Mouse (Mus musculus) cerebellum, postnatal 36 days (tissue): ENCODE data around the gene Clstn1.
A peak's percentile ranks its signal among the peaks of the same experiment; 100 is the strongest.

ENCODE experiments used
- DNase-seq, 2 experiments: peaks; one replicate each; pipeline ENCODE4 v3.0.0; 2021 to 2022; ENCODE audit warnings: mixed read lengths in 2 of 2

The Clstn1 gene

DNA sequence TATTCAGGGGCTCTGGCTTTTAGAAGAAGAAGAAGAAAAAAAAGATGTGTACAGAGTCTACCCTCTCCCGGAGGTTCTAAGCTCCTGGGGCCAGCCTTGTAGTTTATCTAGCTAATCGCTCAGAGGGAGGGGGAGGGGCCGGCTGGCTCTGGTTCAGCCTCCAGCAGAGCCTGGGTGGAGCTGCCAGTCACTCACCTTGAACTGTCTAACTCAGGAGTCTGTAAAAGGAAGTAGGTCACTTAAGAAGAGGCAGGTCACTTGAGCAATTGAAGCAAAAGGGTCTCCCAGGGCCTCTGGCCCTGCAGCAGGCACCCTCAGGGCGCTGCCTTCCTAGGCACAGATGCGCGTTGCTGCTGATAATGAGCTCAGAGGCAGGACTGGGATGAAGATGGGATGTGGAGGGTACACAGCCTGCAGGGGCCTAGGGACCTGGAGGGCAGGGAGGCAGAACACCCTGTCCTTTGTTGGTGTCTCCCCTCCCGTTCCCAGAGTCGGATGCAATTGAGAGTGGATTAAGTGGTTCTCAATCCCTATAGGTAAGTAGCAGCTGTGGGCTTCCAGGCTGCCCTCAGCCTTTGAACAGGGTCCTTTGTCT lies 18.7 kb upstream of the Clstn1 start:
- DNase-seq: no peak

DNA sequence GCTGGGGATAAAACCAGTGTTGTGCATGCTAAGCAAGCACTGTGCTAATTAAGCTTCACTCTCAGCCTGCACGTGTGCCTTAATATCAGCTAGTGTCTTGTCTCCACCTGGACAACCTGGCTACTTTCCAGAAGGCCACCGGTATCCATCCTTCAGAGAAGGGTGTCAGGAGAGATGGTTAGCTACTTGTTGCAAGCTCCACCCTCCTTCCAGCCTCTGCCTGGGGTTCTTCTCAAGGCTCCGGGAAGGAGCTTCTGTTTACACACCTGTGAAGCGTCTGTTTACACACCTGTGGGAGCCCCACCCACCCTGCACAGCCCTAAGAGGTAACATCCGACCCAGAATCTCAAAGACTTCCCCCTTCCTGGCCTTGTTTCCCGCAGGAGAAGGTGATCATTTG lies 17.6 kb upstream of the Clstn1 start:
- DNase-seq: no peak

DNA sequence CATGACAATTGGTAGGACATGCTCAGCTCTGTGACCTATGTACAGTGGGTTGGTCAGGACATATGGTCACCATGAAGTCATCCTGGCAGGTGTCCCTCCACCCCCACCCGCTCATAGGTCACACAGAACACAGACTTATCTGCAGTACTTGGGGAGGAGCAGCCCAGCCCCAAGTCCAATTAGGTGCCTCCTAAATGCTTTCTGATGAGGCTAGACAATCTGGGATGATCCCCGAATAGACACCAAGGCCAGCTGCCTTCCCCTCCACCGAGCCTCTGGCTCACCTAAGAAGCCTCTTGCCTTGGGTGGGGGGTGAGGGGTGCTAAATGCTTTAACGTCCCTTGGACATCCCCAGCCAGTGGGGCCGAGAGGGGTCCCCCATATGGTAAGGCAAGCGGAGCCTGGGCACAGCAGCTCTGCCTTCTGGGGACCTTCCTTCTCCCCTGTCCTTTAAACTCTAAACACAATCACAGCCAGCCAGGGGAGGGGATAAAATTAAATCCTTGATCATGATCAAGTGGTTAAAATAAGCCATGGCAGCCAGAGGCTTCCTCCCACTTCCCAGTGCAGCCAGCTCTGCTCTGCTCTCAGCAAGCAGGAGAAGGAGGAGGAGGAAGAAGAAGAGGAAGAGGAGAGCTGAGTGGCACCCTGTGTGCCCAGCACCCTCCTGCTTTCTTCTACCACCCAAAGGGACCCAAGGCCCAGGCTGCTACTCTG lies 16.3 kb upstream of the Clstn1 start:
- DNase-seq: no peak

DNA sequence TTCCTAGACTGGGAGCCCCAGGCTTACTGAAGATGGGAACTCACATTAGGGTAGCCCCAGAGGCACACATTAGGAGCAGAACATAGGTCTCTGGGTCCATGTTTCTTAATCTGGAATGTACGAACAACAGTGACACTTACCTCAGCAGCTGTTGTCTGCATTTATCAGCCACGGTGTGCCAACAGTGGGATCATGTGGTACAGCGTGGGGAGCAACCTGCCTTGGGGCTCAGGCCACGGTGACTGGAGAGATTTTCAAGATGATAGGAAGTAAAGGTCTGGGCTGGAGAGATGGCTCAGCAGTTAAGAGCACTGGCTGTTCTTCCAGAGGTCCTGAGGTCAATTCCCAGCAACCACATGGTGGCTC lies 15.8 kb upstream of the Clstn1 start:
- no peak for DNase-seq

DNA sequence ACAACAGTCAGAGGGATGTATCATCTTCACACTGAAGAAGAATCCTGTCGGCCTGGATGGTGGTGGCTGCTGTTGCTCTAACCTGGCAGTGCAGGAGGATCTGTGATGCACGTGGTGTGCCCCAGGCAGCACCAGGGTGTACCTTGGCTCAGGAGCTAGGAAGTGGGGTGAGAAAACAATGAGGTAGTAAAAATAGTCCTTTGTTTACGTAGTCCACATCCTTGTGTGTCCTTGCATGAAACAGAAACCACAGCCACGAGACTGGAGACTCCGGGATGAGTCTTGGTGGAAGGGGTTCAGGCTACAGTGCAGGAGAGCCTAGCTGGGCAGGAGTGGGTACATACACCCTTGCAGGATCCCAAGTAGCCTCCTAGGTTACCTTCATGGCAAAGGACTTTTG lies 15.1 kb upstream of the Clstn1 start:
- DNase-seq: no peak

DNA sequence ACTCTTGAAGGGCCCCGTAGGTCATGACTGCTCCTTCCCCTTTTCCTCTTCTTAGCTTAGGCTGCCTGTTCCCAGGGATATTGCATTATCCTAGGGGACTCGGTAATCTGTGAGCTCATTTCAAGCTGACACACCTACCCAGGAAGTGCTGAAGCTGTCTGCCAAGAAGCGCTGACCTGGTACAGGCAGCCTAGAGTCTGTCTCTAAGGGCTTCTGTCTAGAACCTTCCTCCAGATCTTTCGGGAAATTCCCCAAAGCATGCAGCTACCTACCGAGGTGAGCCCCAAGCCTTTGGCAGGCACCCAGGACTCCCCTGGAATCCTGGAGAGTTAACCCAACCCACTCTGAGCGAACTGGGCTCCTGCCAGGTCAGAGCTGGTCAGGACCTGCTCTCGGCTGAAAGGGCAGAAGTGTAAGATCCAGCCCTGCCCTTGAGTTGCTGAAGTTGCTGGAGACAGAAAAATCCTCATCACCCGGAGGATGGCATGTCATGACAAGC lies 14.6 kb upstream of the Clstn1 start:
- DNase-seq: peak; percentile 51 to 52

DNA sequence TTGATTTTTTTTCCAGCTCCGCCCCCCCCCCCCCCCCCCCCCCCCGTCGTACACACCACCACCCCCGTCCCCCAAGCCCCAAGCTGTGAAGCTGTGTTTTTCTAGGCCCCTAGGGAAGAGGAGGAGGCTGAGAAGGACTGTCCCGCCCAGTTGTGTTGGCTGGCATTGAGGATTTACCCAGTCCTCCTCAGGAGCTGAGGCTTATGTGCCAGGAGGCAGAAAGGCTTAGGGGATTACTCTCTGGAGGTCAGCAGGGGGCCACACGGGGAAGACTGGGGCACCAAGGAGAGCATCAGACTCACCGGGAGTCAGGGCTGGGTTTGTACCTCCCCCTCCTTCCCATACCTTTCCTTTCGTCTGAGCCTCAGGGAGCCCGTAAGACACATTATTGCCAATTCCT lies 13.8 kb upstream of the Clstn1 start:
- no peak for DNase-seq

DNA sequence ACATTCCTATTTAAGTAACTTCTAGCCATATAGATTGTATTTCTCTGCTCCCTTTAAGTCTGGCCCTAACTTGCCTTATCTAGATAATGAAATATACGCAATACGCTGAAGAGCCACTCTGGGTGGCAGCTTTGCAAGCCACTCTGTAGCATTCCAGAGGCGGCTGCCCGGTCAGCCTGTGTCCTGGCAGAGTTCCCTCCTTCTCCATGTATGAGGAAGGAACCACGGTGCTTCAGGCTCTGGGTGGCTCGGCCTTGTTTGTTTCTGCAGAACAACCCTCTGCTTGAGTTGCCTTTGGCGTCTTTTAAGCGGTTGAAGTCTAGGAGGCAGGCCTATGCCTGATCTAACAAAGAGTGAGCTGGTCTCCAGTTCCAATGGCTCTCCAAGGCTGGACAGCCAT lies 13.4 kb upstream of the Clstn1 start:
- DNase-seq: no peak

DNA sequence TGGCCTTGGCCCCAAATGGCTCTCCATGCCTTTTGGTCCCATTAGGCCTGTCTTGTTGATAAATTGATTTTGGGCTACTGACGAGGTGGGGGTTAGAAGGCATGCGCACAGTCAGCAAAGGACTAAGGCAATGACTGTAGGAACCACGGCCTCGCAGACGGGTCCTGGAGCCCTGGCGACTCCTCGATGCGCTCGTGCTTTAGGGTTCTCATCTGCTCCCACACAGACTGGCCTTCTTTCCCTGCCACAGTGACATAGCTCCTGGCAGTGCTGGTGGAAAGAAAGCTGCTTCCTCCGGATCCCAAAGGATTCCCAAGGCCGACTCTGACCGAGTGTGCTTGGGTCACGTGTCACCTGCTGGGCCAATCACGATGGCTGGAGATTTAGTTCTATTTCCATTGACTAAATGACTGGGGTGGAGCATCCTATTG lies 11.9 kb upstream of the Clstn1 start:
- no peak for DNase-seq

DNA sequence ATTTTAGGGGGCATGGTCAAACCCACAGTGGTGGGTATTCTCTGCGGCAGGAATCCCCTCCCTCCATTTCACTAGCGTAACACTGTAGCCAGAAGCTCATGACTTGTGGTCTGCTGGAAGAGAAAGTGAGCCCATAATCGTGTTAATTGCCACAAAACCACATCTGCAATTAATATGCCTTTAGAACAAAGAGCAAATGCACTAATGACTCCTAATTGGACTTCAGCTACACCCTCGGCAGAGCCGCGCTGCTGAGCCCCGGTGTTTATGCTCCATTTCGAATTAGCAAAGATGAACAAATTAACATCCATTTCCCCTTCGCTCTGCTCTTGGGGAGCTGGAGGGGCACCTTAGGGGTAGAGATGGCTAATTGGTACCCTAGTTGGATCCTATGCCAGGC lies 10.2 kb upstream of the Clstn1 start:
- no peak for DNase-seq

DNA sequence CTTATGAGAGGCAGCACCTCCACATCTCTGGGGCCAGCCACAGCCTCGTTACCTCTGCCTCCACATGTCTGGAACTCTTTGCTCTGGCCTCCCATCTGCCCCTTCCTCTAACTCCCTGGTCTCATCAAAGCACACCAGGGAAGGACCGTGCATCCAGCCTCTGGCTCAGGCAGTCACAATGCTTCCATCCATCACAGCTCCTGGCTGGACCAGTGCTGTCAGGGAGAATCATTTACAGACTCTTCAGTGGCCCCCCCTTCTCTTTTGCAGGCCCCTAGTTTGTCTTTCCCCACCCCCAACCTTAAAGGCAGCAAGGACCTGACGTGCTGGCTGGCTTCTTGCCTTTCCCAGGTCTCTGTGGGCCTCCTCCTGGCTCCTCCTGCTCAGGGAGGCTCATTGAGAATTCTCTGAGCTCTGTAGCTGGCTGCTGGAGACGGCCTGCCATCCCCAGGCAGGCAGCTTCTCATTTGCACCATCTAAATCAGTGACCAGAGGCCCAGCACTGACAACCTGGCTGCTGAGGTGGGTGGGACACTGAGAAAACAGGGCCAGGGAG lies 9.2 kb upstream of the Clstn1 start:
- DNase-seq: no peak

DNA sequence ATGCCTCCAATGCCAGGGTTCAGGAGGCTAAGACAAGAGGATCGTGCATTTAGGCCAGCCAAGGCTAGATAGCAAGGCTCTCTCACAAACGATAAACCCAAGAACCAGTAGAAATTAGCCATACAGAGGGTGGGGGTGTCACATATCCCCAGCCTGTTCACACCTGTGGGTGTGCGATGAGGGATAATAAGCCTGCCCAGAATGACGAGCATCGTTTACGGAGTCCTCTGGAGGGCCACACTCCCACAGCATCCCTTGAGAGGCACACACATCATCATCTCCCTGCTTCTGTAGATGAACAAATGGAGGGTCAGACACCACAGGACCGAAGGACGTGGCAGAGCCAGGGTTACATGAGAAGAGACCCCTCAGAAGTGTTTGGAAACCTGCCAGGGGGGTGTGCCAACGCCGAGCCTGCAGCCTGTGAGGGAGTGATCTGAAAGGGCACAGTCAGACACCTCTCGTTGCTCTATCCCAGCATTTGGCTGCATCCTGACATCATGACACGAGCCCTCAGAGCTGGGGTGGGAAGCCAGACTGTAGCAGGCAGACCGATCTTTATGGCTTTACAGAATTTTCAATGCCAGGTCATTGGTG lies 8.1 kb upstream of the Clstn1 start:
- no peak for DNase-seq

DNA sequence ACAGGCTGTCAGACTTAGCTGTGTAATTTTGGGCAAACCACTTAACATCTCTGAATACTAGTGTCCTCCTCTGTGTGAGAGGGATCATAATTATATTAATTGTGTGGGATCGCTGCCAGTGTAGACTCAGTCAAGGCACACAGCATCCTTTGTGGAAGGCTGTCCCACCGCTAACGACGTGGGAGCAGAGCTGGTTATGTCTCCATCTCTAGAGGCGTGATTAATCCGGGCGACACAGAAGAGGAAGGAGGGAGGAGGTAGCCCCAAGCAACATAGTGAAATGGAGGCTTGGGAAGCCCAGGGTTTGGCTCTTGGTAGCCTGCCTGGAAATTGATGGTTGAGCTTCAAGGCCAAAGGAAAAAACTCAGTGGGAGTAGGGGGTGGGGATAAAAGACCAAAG lies 7.4 kb upstream of the Clstn1 start:
- DNase-seq: no peak

DNA sequence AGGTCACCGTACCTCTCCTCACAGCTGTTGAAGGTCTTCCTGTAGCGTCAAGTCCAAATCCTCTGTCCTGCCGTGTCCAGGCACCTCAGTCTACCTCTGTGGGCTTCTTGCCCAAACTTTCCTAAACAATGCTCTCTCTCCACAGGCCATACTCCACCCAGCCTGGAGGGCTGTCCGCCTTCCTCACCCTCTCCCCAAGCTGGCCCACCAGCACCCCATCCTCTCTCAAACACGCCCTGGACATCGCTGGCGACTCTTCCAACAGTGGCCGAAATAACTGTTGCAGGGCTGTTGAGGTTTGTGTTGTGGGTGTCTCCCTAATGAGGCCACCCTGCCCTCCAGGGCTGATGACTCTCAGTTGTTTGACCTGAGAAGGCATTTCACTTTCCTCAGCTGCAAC lies 1.0 kb upstream of the Clstn1 start:
- DNase-seq: no peak

DNA sequence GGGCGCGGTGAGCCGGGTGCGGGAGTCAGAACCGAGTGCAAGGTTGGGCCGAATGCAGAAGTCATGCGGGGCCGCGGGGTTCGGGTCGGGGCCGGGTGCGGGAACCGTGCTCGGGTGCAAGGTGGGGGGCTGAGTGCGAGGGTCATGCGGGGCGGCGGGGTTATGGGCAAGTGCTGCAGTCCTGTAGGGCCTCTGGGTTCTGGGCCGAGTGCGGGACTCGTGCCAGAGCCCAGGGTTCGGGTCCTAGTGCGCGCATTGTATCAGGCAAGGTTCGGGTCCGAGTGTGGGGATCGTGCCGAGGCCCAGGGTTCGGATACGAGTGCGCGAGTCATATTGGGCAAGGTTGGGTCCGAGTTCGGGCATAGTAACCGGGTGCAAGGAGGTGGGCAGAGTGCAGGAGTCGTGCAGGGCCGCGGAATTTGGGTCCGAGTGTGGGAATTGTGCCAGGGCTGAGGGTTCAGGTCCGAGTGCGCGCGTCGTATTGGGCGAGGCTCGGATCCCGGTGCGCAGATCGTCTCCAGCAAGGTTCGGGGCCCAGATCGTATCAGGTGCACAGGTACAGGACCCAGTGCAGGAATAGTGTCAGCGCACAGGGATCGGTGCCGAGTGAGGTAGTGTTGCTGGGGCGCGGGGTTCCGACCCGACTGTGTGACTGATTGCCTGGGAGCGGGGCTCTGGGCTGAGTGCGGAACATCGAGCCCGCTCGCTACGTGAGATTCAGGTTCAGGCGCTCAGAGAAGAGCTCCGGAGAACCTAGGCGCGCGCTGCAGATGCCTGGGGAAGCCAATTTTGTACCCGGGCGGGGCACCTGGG lies 721 bp downstream of the Clstn1 start:
- DNase-seq: peak; percentile 75

DNA sequence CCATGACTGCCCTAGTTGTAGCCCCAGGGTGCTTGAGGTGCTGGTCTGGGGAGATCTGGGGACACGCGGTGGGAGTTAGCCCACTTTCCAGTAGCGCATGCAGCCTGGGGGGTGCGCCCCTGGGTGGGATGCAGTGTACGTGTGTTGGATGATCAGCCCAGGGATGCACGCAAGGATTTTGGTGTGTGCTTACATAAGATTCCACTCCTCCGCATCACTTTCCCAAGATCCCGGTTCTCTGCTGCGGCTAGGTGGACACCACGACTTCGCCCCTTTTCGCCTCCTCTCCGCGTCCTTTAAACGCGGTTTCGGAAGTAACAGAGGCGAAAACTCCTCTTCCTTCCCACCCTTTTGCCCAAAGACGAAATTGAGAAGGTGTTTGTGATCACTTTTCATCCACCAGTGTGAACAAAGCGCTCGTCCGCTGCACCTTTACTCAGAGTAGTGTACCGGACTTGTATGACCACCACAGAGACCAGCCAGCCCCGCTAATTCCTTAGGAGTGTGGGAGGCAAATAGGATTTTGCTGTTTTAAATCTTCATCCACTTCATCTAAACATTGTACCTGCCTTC lies 1.4 kb downstream of the Clstn1 start:
- peak; percentile 60 to 62 for DNase-seq

DNA sequence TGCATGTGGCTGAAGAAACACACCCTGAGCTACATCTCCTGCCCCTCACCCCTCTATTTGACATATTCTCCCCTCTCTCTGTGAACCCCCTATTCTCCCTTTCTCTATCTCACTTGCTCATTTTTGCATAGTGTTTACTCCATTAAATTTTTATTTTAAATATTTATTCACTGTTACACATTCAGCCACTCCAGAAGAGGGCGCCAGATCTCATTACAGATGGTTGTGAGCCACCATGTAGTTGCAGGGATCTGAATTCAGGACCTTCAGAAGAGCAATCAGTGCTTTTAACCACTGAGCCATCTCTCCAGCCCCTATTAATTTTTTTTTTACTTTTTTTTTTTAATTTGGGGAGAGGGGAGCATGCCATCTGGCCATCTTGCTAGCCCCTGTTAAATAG lies 3.9 kb downstream of the Clstn1 start:
- no peak for DNase-seq

DNA sequence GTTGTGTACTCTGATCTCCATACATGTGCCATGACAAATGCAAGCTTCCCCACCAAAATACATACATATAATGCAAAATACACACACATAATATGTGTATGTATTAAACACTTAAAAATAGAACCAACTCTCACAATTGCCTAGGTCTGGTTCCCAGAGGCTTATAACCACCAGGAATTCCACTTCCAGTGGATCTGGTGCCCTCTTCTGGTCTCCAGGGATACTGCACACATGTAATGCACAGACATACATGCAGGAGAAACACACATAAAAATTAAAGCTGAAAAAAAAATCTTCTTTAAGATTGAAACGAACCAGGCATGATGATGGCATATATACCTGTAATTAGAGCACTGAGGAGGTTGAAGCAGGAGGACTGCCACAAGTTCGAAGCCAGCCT lies 5.2 kb downstream of the Clstn1 start:
- DNase-seq: no peak

DNA sequence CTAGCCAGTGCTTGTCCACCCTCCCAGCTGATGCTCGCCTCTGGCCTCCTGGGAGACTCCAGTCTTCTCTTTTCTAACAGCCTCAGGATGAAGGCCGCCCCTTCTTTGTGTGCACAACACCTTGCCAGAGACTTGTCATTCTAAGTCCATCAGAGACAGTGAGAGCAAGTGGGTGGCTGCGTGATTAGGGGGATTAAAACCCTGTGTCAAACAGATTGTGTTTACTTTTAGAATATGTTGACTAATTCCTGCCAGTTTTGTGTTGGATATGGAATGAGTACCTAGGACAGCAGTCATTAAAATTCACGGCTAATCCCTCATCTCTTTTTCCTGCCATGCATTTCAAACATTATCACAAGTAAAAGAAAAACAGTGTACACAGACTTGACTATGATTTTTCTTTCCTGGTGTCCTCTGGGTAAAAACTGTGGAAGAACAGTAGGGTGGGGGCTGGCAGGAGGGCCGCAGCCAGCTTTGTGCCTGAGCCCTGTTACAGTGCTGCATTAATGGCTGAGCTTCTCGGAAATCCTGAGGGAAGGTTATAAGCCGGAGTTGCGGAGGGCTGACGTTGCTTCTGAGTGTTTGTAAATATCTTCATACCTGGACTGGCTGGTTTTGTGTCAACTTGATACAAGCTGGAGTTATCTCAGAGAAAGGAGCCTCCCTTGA lies 8.8 kb downstream of the Clstn1 start:
- no peak for DNase-seq

DNA sequence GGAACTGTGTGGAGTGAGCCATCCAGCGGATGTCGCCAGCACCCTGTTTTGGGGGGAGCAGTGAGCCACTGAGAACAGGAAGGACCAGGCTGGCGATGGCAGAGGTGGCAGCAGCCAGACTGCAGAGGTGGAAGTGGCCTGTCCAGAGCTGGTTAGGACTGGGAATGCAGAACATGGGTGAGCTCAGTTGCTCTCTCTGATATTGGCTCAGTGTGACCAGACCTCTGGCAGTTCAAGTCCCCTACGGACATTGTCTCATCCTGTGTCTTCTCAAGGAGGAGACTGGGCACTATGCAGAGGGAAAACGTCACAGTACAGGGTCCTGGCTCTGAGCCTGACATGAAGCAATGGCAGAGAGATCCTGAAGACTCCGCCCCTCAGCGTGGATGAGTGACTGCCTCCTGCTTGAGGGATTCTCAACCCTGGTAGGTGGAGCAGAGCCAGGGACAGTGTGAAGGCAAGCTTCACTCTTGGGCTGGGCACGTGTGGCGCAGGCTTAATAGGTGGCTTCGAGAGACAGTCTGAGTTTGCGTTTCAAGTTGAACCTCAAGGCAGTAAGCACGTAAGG lies 11.5 kb downstream of the Clstn1 start:
- DNase-seq: no peak

DNA sequence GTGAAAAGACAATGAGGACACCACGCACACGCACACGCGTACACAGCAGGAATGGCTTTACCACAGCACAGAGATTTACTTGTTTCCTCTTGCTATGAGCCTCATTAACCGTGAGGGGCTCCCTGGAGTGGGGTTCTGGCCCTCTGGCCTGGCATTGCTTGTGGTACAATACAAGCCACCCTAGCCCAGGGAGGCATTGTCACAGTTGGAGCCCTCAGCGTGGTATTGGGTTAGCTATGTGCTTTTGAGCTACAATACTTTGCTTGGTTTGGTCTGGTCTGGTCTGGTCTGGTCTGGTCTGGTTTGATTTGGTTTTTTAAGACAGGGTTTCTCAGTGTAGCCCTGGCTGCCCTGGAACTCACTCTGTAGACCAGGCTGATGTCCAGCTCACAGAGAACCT lies 13.3 kb downstream of the Clstn1 start:
- DNase-seq: no peak

DNA sequence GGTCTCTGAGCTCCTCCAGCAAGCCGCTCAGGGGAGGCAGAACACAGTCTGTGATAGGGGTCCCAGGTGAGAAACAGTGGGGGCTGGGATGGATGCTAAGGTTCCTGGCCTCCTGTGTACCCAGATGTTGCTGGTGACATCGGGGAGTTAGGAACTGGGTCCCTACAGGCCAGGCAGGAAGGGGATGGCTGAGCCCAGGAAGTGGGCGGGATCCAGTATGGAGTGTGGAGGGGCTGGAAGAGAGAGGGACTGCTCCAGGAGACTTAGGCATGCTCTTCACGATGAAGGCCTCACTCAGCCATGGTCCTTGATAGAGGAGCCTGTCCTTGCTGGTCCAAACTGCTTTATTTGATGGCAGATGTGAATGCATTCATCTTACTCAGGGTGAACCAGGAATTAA lies 13.9 kb downstream of the Clstn1 start:
- no peak for DNase-seq
